Mouse (Mus musculus) testis, adult 2 months (tissue): Measurements from ENCODE around the gene Zranb1.

Experiments
- CTCF ChIP-seq: fragments of 200-500 bp; IDR thresholded peaks from 2 replicates; pipeline ENCODE4 v1.5.1; 2012; ENCODE audit warnings: low read depth, mild to moderate bottlenecking, inconsistent platforms, low read length, moderate library complexity; ENCODE audit not compliant: control insufficient read depth, insufficient read depth, insufficient replicate concordance
- POLR2A ChIP-seq: fragments of 200-500 bp; IDR thresholded peaks from 2 replicates; pipeline ENCODE4 v1.6.1; 2012; ENCODE audit warnings: low read depth, mild to moderate bottlenecking, inconsistent platforms, low read length, moderate library complexity; ENCODE audit not compliant: control insufficient read depth

GRCm38 (mm10) chr7:132888052-132888451 is 42.9 kb upstream of the Zranb1 start:
- no peak for TF ChIP-seq CTCF
- TF ChIP-seq POLR2A, result no peak
